Mouse (Mus musculus) gastrocnemius, adult 18-20 months (tissue): ENCODE measurements around the gene Slc2a9. TPM values are rescaled to one million over a fixed set of nuclear protein-coding genes. Genes with fewer than 3 reads are reported as not detected.

Experiments
- DNase-seq: peaks from one replicate; pipeline ENCODE4 v3.0.0; 2021; ENCODE audit warnings: low spot score
- long read RNA-seq, 2 experiments: library from polyadenylated mRNA; stranded (forward); transcript quantifications; one replicate each; pipeline ENCODE4 v2.0.0; 2021
- total RNA-seq, 2 experiments: library from RNA; stranded (reverse); gene quantifications; 2 replicates each; pipeline ENCODE4 v1.2.3; 2021

Gene Slc2a9
- under 1 TPM; 0.27 to 0.33 TPM for total RNA-seq
- long read RNA-seq, experiment 1 = 0 reads
- long read RNA-seq, experiment 2 = 0 reads

DNA sequence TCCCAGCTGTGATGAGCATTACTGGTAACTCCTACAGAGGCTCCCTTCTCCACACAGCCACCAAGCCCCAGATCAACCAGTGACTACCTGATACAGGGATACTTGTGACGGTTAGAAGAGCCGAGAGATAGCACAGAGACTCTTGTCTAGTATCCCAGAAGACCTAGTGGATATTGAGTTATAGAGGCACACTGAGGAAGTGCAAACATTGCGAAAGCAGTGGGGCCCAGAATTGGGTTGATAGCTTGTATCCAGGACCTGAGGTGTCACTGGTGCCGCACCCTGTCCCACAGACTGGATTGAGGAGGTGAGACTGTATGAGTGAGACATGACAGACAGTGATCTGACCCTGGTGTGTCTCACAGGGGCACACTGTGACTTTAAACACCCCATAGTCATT, at the start of gene Slc2a9:
Gene Slc2a9, minus strand, starts transcription at position 152 of the 400 bp plus-strand sequence.
- no peak for DNase-seq

GRCm38 (mm10) chr5:38552615-38553014, 49.7 kb upstream of the Slc2a9 start:
- no peak for DNase-seq

GRCm38 (mm10) chr5:38550221-38550768, 47.4 kb upstream of the Slc2a9 start:
- DNase-seq = no peak

DNA sequence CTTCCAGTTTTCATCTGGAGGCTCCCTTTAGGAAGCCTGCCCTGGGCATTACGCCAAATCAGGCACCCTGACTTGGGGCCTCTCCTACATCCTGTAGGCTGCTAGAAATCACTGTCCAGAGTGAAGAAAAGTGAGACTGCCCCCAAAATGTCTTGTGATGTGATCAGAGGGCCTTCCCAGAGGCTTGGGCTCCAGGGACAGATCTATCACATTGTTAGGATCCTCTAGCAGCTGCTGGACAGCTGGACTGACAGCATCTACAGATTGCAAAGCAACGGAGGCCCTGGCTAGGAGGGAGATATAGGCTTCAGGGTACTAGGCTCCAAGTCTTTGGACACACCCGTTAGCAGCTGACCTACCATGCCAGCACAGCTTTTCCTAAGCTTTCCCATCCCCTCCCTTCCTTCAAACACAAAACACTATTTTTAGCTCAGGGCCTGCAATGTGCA, 46.5 kb upstream of the Slc2a9 start:
- no peak for DNase-seq

DNA sequence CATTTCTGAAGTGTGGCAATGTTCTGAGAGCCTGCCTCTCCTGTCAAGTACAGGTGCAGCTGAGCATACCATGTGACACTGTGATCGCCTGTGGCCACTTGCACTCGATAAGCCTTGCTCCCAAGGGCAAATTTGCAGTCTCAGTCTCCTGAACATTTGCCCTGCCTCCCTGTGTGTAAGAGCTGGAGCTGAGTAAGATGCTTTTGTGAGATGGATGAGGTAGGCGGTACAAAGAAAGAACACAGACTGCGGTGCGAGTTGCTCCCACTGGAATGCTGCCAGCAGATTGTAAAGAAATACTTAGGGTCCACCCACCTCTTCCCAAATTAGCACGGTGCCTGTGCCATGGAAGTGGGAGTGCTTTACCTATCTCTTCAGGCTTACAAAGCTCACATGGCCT, 44.4 kb upstream of the Slc2a9 start:
- DNase-seq = no peak

- peak; percentile 62 for DNase-seq
Measured at GRCm38 (mm10) chr5:38544423-38545415, 41.8 kb upstream of the Slc2a9 start.

DNA sequence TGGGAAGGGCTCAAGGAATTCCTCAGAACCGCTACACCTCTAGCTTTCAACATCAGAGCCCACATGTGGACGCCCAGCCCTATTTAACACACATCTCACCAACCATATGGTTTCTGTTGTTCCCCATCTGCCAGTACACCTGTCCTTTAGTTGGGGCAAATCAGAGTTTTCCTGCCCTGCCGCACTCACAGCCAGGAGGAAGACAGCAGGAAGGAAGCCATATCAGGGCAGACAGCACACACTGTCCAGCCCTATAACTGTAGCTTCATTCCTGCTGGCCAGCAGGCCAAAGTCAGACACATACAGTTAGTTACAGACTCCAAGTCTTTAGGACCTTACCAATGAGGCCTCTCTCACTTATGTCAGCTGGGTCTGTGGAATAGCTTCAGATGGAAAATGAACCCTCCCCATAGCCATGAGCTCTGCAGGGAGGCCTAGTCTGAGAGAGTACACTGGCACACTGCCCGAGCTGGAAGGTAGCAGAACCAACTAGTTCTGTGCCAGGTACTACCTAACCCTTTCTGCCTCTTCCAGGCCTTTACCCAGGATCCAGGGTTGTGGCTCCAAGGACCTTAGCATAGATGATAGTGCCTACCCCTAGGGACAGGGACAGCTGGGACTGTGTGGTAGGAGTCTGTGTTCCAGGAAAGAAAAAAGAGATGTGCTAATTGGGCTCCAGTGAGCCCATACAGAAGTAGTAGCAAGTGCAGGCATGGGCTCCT, 40.7 kb upstream of the Slc2a9 start:
- no peak for DNase-seq

DNA sequence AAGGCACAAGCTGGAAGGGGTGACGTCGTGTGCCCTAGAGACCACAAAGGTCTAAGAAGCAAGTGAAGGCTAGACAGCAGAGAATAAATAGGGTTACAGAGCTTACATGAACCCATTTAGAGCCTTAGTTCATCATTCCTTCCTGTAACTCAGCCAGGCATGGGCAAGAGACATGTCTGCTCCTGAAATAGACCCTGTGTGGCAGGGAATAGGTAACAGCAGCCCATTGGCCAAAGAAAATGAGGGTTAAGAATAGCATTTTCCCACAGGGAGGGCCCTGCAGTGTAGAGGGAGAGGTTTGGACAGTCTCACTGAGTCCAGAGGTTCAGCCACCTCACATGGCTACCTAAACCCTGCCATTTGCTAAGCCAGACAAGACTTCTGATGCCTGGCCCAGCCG, 38.8 kb upstream of the Slc2a9 start:
- DNase-seq = peak; percentile 79

GRCm38 (mm10) chr5:38540898-38541297, 38.0 kb upstream of the Slc2a9 start:
- DNase-seq = no peak

GRCm38 (mm10) chr5:38538508-38538907, 35.6 kb upstream of the Slc2a9 start:
- DNase-seq = no peak

- no peak for DNase-seq
Measured at GRCm38 (mm10) chr5:38537845-38538244, 34.9 kb upstream of the Slc2a9 start.

DNA sequence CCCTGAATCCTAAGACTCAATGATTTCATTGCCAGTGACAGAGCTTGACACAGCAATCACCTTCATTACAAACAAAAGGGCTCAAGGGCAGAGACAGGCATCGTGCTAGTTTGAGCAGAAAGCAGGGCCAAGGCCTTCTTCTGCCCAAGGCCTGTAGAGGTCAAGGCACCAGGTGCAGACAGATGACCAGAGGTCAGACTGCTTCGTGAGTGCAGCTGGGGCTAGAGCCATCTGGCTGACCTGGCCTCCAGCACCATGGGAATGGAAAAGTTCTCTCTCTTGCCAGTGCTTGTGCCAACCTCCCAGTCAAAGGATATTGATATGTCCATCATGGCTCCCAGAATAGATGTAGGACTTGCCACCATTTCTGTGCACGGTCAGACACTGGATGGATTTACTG, 33.9 kb upstream of the Slc2a9 start:
- DNase-seq = peak; percentile 75

- no peak for DNase-seq
Measured at GRCm38 (mm10) chr5:38532084-38532483, 29.1 kb upstream of the Slc2a9 start.

DNA sequence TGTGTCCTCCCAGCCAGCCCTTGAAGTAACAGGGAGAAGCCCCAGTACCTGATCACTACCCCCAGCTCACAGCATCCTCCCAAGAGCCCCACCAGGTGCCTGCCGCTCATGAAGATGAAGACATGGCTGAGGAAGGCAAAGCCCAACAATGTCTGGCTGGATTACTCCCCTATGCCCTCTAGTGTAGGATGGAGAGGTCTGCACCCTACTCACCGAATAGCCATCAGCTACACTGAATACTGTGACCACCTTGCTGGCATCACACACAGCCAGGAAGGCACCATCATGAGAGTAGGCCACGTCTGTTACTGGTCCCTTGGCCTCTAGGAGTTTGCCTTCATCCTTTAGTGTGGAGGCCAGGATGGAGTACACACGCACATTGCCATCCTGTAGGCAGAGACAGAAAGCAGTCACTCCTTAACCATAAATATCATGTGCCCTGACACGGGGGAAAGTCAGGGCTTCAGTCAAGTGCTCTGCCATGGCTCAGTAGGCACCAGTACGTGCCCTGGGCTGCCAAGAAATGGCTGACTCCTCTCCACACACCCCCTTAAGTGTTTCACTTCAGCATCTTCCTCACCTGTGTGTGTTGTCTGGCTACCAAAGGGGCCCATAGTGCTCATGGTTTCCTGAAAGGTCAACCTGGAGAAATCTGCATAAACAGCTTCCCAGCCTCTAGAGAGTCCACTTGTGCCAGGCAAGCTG, 26.9 kb upstream of the Slc2a9 start:
- no peak for DNase-seq

DNA sequence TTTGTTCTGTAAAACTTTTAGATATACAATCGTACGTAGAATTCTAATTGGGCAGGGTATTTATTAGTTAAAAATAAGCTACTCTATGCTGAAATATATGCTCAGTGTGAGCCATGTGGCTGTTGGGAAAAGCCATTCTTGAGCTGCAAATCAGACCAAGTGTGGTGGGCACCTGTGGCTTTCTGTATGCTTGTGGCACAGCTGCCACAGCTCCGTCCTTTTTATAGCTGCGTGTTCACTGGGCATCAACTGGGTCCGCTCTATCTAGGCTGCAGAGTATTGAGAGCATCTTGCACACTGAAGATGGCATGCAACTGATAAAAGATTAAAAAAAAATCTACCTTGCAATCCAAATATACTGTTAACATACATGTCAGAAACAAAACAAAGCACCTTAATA, 20.0 kb upstream of the Slc2a9 start:
- DNase-seq = no peak

GRCm38 (mm10) chr5:38520838-38521237, 17.9 kb upstream of the Slc2a9 start:
- DNase-seq = no peak

GRCm38 (mm10) chr5:38516267-38516666, 13.3 kb upstream of the Slc2a9 start:
- no peak for DNase-seq

GRCm38 (mm10) chr5:38512991-38513390, 10.0 kb upstream of the Slc2a9 start:
- no peak for DNase-seq

DNA sequence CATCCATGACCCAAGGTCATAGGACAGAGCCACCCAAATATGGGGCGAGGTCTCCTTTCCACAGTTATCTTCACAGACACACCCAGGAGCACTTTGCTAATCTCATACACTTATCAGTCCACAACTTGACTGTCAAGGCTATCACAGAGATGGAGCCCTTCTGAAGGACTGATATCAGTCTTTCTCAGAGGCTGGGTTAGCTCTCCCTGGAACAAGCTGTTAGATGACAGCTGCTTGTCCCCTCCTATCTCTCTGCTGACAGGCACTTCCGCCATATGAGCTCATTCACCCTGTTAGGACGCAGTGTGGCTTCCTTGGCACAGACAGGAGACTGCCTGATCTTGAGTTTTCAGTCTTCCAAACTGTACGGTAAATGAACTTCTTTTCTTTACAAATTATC, 6.6 kb upstream of the Slc2a9 start:
- no peak for DNase-seq

DNA sequence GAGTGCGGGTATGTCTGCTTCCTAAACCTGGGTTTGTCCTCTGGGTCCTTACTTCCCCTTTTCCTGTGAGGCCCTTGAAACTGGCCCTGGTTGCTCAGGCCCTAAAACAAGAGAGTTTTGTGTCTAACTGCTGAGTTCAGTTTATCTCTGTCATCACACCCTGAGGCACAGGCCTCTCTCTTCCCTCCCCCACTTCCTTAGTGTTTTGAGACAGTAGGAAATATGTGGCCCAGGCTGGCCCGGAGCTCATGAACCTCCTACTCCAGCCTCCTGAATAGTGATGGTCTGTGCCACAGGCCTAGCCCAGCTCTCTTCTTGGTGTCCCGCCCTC, 2.5 kb upstream of the Slc2a9 start:
- DNase-seq = no peak

DNA sequence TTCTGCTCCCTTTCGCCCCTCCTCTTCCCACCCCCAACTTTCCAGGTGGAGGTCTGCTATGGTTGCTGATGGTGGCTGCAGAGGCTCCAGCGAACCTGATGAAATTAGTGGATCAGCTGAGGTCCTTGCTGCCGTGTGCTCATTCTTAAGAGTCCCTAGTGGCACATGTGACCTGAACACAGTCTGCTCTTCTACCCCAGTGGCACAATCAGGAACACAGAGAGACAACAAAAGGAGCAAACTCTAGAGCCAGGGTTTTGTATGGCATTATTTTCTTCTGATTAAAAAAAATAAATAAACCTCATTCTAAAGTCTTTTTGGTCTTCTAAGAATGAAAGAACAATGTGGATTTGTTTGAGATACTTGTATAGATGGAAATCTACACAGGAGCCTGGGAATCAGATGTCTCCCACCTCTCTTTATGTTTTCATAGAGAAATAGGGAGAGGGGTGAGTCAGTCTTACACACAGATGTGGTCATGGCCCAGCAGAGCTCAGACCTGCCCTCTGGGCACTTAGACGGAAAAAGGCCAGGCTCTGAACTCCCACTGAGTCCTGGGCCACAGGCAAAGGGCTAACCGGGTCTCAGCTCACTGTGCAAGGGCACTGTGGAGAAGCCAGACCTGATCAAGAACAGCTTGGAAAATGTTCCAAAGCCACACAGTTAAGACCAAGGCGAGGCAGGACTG, 1.9 kb upstream of the Slc2a9 start:
- no peak for DNase-seq
